Mouse (Mus musculus) G1E-ER4 (cell line): ENCODE data around the gene Gm9821. TPM values are rescaled to one million over a fixed set of nuclear protein-coding genes. Genes with fewer than 3 reads are reported as not detected.

ENCODE experiments used
- GATA1 ChIP-seq: IDR thresholded peaks from one replicate; pipeline ENCODE4 v1.8.0; 2012; ENCODE audit warnings: low read length, inconsistent platforms
- polyA plus RNA-seq: library from polyadenylated mRNA; stranded (reverse); fragments of >175 nt; gene quantifications from 2 replicates; pipeline ENCODE4 v1.2.3, GENCODE M21; 2012

The Gm9821 gene
- polyA plus RNA-seq, 1 experiment = not detected

DNA sequence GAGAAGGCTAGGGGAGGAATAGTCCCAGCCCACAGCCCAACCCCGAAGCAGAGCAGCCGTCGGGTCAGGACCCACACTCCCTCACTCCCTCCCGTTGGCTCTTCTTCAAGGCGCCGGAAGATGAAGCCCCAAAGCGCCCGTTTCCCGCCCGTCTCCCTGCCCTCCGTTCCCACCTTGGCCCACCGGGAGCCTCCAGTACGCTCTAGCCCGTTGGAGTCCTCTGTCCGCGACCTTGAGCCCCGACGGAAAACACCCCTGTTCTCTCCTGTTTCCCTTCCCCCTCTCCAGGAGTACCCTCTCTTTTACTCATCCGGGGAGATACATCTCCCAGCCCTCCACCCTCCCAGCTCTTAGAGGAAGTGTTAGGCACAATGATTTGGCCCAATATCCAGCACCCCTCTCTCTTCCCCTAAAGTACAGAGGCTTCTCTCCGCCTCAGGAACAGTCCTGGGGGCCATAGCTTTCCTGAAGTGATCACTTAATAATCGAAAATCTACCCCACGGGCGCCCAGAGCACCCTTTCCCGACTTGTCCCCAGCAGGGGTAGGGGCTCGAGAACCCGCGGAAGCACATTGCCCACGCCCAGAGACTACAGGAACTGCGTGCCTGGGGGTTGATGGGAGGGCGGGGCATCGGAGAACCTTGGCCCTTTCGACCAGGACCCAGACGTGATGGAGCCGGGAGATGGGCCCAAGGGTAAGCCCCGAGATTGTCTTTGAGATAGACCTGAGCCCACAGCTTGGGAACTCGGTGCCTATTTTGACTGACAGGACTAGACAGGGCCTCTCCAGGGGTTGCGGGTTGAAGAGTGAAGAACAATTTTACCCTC lies 22.7 kb upstream of the Gm9821 start:
- no peak for TF ChIP-seq GATA1

- no peak for TF ChIP-seq GATA1
These were observed 21.8 kb upstream of the Gm9821 start for GRCm38 (mm10) chr2:91923415-91924337.

- TF ChIP-seq GATA1 = no peak
These were observed 20.8 kb upstream of the Gm9821 start for GRCm38 (mm10) chr2:91924726-91925125.

DNA sequence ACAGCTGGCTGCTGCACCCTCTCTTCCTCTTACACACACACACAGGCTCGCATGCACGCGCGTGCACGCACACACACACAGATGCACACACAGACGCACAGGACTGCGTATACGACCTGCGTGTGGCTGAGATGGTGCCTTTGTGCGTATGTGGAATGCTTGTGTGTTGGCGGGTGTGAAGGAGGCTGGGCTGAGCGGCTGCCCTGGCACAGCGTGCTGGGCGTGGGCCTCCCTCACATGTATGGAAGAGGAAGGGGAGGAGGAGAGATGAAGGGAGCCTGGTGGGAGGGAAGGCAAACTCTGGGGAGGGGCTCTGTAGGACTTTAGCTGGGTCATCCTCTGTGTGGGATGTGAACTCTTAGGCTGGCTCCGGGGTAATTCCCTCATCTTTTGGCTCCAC lies 20.1 kb upstream of the Gm9821 start:
- TF ChIP-seq GATA1 = no peak

DNA sequence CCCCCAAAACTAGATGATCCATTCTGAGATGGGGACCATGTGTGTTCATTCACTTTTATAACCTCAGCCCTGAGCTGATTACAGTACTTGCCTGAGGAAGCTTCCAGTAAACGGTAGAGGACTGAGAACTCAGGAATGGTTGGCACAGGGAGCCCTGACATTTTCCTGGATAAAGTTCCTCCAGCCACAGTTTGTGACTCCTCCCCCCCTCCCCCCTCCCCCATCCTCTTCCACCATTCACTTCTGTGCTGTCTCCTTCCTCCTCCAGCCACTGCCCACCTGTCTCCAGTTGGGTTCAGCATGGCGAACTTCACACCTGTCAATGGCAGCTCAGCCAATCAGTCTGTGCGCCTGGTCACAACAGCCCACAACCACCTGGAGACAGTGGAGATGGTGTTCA lies 18.6 kb upstream of the Gm9821 start, which contains the start of gene Chrm4:
Chrm4 (plus strand) TSS at position 301 of the 400 bp plus-strand sequence.
- no peak for TF ChIP-seq GATA1

DNA sequence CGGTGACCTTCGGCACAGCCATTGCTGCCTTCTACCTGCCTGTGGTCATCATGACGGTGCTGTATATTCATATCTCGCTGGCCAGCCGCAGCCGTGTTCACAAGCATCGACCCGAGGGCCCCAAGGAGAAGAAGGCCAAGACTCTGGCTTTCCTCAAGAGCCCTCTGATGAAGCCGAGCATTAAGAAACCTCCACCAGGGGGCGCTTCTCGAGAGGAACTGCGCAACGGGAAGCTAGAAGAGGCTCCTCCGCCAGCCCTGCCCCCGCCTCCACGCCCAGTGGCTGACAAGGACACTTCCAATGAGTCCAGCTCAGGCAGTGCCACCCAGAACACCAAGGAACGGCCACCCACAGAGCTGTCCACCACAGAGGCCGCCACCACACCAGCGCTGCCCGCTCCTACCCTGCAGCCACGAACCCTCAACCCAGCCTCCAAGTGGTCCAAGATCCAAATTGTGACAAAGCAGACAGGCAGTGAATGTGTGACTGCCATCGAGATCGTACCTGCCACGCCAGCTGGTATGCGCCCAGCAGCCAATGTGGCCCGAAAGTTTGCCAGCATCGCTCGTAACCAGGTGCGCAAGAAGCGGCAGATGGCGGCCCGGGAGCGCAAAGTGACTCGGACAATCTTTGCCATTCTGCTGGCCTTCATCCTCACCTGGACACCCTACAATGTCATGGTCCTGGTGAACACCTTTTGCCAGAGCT lies 17.5 kb upstream of the Gm9821 start:
- TF ChIP-seq GATA1 = no peak

DNA sequence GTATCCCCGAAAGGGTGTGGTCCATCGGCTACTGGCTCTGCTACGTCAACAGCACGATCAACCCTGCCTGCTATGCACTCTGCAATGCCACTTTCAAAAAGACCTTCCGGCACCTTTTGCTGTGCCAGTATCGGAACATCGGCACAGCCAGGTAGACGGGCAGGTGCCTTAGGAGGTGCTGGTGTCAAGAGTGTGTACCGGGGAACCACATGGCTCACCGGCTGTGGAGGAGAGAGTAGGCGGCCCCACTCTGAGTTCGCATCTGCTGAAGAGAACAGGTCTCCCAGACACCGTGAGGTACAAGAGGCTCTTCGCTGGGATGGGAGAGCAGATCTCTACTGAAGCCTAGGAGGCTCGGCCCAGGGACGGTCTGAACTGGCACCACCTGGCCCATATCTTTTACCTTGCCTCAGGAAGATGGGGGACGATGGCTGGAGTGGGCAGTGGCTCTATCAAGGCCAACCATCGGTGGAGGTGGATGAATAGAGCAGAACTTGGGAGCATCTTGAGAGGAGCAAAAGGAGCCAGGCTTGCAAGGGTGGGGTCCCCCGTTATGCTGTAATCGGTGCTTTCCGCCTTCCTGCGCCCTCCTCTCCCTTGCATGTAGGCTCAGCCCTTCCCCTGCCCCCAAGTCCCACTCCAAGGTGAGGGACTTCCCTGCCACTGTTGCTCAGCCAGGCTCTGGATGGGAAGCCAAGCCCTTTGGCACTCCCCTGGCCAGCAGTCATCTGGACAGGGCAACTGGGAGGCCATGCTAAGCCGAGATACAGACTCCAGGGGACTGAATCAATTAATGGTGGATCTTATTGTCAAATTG lies 16.8 kb upstream of the Gm9821 start:
- TF ChIP-seq GATA1 = no peak

DNA sequence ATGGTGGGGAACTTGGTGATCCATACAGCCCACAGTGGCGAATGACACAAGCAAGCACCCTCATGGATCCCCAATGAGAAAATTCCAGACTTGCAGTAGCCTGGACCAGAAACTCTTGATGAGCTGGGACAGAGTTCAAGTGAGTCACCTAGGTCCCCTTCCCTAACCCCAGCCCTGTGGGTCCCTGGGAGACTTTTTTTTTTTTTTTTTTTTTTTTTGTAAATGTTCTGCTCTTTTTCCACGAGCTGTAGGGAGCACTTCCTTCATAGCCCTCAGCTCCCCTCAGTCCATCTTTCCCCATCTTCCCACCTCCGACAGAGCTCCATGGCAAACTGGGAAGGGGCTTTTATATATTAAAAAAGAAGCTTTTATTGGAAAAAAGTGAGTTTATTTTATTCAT lies 16.0 kb upstream of the Gm9821 start:
- no peak for TF ChIP-seq GATA1

DNA sequence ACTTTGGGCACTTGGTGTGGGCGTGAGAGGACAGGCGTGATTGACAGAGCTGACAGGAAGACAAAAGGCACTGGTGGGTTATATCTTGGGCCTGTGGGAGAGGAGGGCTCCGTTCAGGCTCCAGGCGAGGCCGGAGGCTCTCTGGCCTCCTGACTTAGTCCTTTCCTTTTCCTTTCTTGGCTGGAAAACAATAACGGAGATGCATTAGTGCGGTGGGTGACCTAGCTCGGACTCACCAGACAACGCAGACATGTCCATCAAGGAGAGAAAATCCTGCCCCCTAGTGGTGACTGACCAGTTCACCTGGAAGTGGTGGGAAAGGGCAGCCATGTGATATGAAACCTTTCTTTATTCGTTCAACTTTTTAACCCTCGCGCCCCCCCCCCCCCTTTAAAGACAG lies 15.6 kb upstream of the Gm9821 start:
- TF ChIP-seq GATA1 = no peak

DNA sequence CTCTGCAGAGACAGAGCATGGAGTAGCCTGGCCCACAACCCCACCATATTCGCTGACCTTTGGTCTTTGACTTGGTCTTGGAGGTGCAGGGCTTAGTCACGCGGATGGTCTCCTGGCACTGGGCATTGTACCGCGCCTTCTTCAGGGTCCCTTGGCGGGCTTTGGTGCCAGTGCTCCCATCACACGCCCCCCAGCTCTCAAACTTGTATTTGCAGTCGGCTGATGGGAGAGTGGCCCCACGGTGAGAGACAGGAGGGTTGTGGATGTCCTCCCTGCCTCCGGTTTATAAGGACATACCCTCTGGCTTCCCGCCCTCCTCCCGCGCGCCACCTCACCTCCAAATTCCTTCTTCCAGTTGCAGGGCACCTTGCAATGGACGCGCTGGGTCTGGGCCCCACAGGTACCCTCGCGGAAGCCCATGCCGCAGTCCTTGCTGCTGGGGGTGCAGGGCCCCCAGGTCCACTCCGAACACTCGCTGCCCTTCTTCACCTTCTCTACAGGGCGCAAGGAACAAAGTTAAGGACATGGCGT lies 14.7 kb upstream of the Gm9821 start:
- TF ChIP-seq GATA1 = no peak

- no peak for TF ChIP-seq GATA1
These were observed 14.0 kb upstream of the Gm9821 start for GRCm38 (mm10) chr2:91931328-91932159.

GRCm38 (mm10) chr2:91932160-91932711 lies 13.3 kb upstream of the Gm9821 start, which contains the start of gene Mdk:
Mdk (minus strand) TSS chr2:91932297.
- TF ChIP-seq GATA1 = no peak

DNA sequence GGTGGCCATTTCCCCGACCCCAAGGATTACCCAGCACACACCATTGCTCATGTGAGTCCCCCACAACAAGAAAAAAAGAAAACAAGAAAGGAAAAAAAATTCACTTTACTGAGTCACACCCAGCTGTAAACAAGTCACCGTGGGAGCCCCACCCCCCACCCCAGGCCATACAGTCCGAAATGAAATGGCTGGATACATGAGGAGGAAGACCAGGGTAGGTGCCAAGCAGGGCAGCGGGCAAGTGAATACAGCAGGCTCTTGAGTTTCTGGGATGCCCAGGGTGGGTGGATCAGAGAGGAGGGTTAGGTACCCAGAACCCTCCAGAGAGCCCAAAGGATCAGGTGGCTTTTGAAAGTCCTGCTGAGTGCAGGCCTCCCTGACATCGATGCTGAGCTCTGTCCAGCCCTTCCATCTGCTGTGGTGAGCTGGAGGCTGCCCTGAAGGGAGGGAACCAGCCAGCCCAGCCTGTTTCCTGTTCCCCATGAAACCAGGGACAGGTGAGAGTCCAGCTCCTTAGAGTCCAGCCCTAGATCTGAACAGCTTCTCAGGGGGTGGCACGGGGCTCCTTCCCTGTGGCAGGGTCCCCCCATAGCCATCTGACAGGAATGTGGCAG lies 12.7 kb upstream of the Gm9821 start:
- no peak for TF ChIP-seq GATA1
